Mouse (Mus musculus) monocyte, adult 59 days (primary cell): ENCODE measurements around the gene Hamp. TPM values are rescaled to one million over a fixed set of nuclear protein-coding genes. Genes with fewer than 3 reads are reported as not detected.

ENCODE experiments used
- total RNA-seq, 2 experiments: library from RNA; stranded (reverse); gene quantifications; one replicate each; pipeline ENCODE4 v1.2.4; 2023

Gene Hamp
- total RNA-seq, result not detected

GRCm38 (mm10) chr7:30943909-30944635 lies at the start of gene Hamp:
Gene Hamp (minus strand): TSS chr7:30944032.

GRCm38 (mm10) chr7:30973501-30974289 lies 29.9 kb upstream of the Hamp start, which contains the start of gene Fam187b:
Gene Fam187b (plus strand): TSS chr7:30973790.

GRCm38 (mm10) chr7:30973251-30973500 lies 29.3 kb upstream of the Hamp start, which contains the start of gene Lsr:
Gene Lsr (minus strand): TSS chr7:30973464.

GRCm38 (mm10) chr7:30956756-30957366 lies 13.0 kb upstream of the Hamp start, which contains the start of gene Usf2:
Gene Usf2 (minus strand): TSS chr7:30956803.

GRCm38 (mm10) chr7:30924581-30924980 lies 19.3 kb downstream of the Hamp start, which contains the start of gene Hamp2:
Gene Hamp2 (minus strand): TSS chr7:30924681.

GRCm38 (mm10) chr7:30914732-30915131 lies 29.1 kb downstream of the Hamp start, which contains the start of gene Mag:
Gene Mag (minus strand): TSS chr7:30914873.

Other genes starting within 250 kb of the Hamp start
- not detected for gene 2200002J24Rik, start 245.1 kb downstream of the Hamp start, total RNA-seq
- not detected for gene Atp4a, start 231.8 kb downstream of the Hamp start, total RNA-seq
- 10 to 100 TPM; 51.6 to 63.4 TPM for gene Tmem147, start 214.5 kb downstream of the Hamp start, total RNA-seq
- not detected for gene Gapdhs, start 200.4 kb downstream of the Hamp start, total RNA-seq
- gene Sbsn, start 192.6 kb downstream of the Hamp start, total RNA-seq, result 1 to 10 TPM; 2.8 to 3.8 TPM
- 1 to 10 TPM in 1 of 2 experiments, not detected in 1; 1.3 TPM for gene Dmkn, start 180.3 kb downstream of the Hamp start, total RNA-seq
- not detected for gene Krtdap, start 156.1 kb downstream of the Hamp start, total RNA-seq
- 1 to 10 TPM; 1.8 to 2.3 TPM for gene Ffar2, start 120.3 kb downstream of the Hamp start, total RNA-seq
- not detected for gene Ffar3, start 87.9 kb downstream of the Hamp start, total RNA-seq
- gene Ffar1, start 82.5 kb downstream of the Hamp start, total RNA-seq, result under 1 TPM; 0.12 to 0.18 TPM
- gene Cd22, start 63.7 kb downstream of the Hamp start, total RNA-seq, result 10 to 100 TPM; 14.0 to 15.4 TPM
- 1 to 10 TPM; 3.3 to 3.8 TPM for gene Mag, start 29.2 kb downstream of the Hamp start, total RNA-seq
- gene Hamp2, start 19.4 kb downstream of the Hamp start, total RNA-seq, result 1 to 10 TPM; 1.4 to 4.0 TPM
- gene Usf2, start 12.8 kb upstream of the Hamp start, total RNA-seq, result 100 to 1,000 TPM; 148 to 186 TPM
- gene Lsr, start 29.4 kb upstream of the Hamp start, total RNA-seq, result 10 to 100 TPM; 13.7 to 19.7 TPM
- gene Fam187b, start 29.8 kb upstream of the Hamp start, total RNA-seq, result 1 to 10 TPM; 1.5 to 2.3 TPM
- gene Fxyd5, start 98.4 kb upstream of the Hamp start, total RNA-seq, result 1,000 to 10,000 TPM; 1,032 to 1,279 TPM
- gene Fxyd7, start 107.4 kb upstream of the Hamp start, total RNA-seq, result not detected
- gene Fxyd1, start 113.2 kb upstream of the Hamp start, total RNA-seq, result not detected
- gene Lgi4, start 115.3 kb upstream of the Hamp start, total RNA-seq, result 1 to 10 TPM; 1.7 to 1.9 TPM
- not detected for gene Fxyd3, start 132.7 kb upstream of the Hamp start, total RNA-seq
- gene Hpn, start 171.3 kb upstream of the Hamp start, total RNA-seq, result 10 to 100 TPM in 1 of 2 experiments, 1 to 10 TPM in 1; 9.1 to 15.9 TPM
- gene Scn1b, start 183.0 kb upstream of the Hamp start, total RNA-seq, result 10 to 100 TPM; 23.9 to 35.9 TPM
- 100 to 1,000 TPM in 1 of 2 experiments, 10 to 100 TPM in 1; 98.0 to 105 TPM for gene Gramd1a, start 211.9 kb upstream of the Hamp start, total RNA-seq